Mouse (Mus musculus): ENCODE data around the gene Ten1. TPM values are rescaled to one million over a fixed set of nuclear protein-coding genes. Genes with fewer than 3 reads are reported as not detected.

The Ten1 gene
- total RNA-seq, 2 experiments from 2014 or later: 22.2 to 27.0 TPM

GRCm38 (mm10) chr11:116226414-116226813 is 27.8 kb downstream of the Ten1 start:
- DNase-seq: peak; percentile 83 to 91
- intact Hi-C loops (cut with DNase I): loop anchor here (1.0 to 5.0 kb wide), 3 partner anchors 68 to 238 kb away; no protein-coding TSS in a partner anchor

GRCm38 (mm10) chr11:116228699-116229098 is 30.0 kb downstream of the Ten1 start:
- DNase-seq: no peak
- intact Hi-C loops (cut with DNase I): loop anchor here (5.0 kb wide), 1 partner anchor 219 kb away; no protein-coding TSS in a partner anchor

GRCm38 (mm10) chr11:116232427-116232826 is 33.8 kb downstream of the Ten1 start:
- intact Hi-C loops (cut with DNase I): no loop called here
- no peak for DNase-seq

- intact Hi-C loops (cut with DNase I): no loop called here
- no peak for DNase-seq
Measured at GRCm38 (mm10) chr11:116234901-116235300, 36.2 kb downstream of the Ten1 start.

GRCm38 (mm10) chr11:116237742-116238395 is 39.2 kb downstream of the Ten1 start, which contains the start of gene Evpl:
TSS of gene Evpl (minus strand) at chr11:116238077.
- intact Hi-C loops (cut with DNase I): no loop called here
- DNase-seq: peak; percentile 31 to 45

GRCm38 (mm10) chr11:116239797-116240196 is 41.1 kb downstream of the Ten1 start:
- DNase-seq: no peak
- intact Hi-C loops (cut with DNase I): no loop called here

GRCm38 (mm10) chr11:116241744-116242235 is 43.1 kb downstream of the Ten1 start:
- intact Hi-C loops (cut with DNase I): no loop called here
- DNase-seq: no peak

GRCm38 (mm10) chr11:116244580-116244979 is 45.9 kb downstream of the Ten1 start:
- intact Hi-C loops (cut with DNase I): no loop called here
- DNase-seq: no peak

GRCm38 (mm10) chr11:116245616-116246015 is 47.0 kb downstream of the Ten1 start:
- DNase-seq: no peak
- intact Hi-C loops (cut with DNase I): no loop called here

GRCm38 (mm10) chr11:116247502-116248222 is 49.0 kb downstream of the Ten1 start:
- DNase-seq: no peak
- intact Hi-C loops (cut with DNase I): no loop called here

- intact Hi-C loops (cut with DNase I): no loop called here
- no peak for DNase-seq
Measured at GRCm38 (mm10) chr11:116250898-116251297, 52.2 kb downstream of the Ten1 start.

- intact Hi-C loops (cut with DNase I): no loop called here
- no peak for DNase-seq
Measured at GRCm38 (mm10) chr11:116253076-116253600, 54.5 kb downstream of the Ten1 start.

GRCm38 (mm10) chr11:116254627-116255026 is 56.0 kb downstream of the Ten1 start:
- intact Hi-C loops (cut with DNase I): no loop called here
- no peak for DNase-seq

GRCm38 (mm10) chr11:116255090-116255981 is 56.7 kb downstream of the Ten1 start:
- intact Hi-C loops (cut with DNase I): no loop called here
- no peak for DNase-seq

- no peak for DNase-seq
- intact Hi-C loops (cut with DNase I): no loop called here
Measured at GRCm38 (mm10) chr11:116255982-116256675, 57.5 kb downstream of the Ten1 start.

- DNase-seq: no peak
- intact Hi-C loops (cut with DNase I): no loop called here
Measured at GRCm38 (mm10) chr11:116259461-116259860, 60.8 kb downstream of the Ten1 start.

GRCm38 (mm10) chr11:116260259-116260658 is 61.6 kb downstream of the Ten1 start:
- no peak for DNase-seq

More at GRCm38 (mm10) chr11:116260259-116260658, 61.6 kb downstream of the Ten1 start:
- intact Hi-C loops (cut with DNase I): no loop called here
